Mouse (Mus musculus) small intestine, adult 2 months (tissue): ENCODE measurements around the gene Ucp2.

ENCODE experiments used
- CTCF ChIP-seq: fragments of 200-500 bp; IDR thresholded peaks from 2 replicates; pipeline ENCODE4 v1.5.1; 2012; ENCODE audit warnings: low read depth, mild to moderate bottlenecking, control low read depth, inconsistent platforms, low read length, moderate library complexity, mixed read lengths; ENCODE audit not compliant: insufficient replicate concordance, insufficient read length; ENCODE audit errors: extremely low read depth
- POLR2A ChIP-seq: fragments of 200-500 bp; IDR thresholded peaks from 2 replicates; pipeline ENCODE4 v1.6.1; 2012; ENCODE audit warnings: low read depth, mild to moderate bottlenecking, control low read depth, inconsistent platforms, low read length, moderate library complexity

- TF ChIP-seq CTCF = no peak
- TF ChIP-seq POLR2A = no peak
Measured at GRCm38 (mm10) chr7:100508670-100509069, 15.5 kb downstream of the Ucp2 start.
